Comparison of ENCODE assay signal across 20 mouse cellular contexts in genomic region chr4:76913532-76914150, GRCm38 (mm10).
"Had no signal": no experiment of that assay in that cellular context is flagged by ENCODE, and none has a peak within 500 bp of the region (broad histone marks: within the 10 kb centered on the region; RNA-seq: fewer than 3 reads in every experiment).

No protein-coding gene starts in this region.

- H3K36me3 ChIP-seq: liver, embryonic 13.5 days; liver, embryonic 15.5 days; lung, embryonic 15.5 days; midbrain, embryonic 13.5 days; midbrain, embryonic 15.5 days; neural tube, embryonic 12.5 days had no signal

- H3K9me3 ChIP-seq: liver, embryonic 13.5 days; liver, embryonic 15.5 days; lung, embryonic 15.5 days; megakaryocyte, embryonic 14.5 days; midbrain, embryonic 13.5 days; midbrain, embryonic 15.5 days; neural tube, embryonic 12.5 days had no signal

- H3K4me1 ChIP-seq: liver, embryonic 13.5 days; liver, embryonic 15.5 days; lung, embryonic 15.5 days; megakaryocyte, embryonic 14.5 days; midbrain, embryonic 13.5 days; midbrain, embryonic 15.5 days; neural tube, embryonic 12.5 days had no signal

- H3K27ac ChIP-seq: liver, embryonic 13.5 days; liver, embryonic 15.5 days; lung, embryonic 15.5 days; macrophage; midbrain, embryonic 13.5 days; midbrain, embryonic 15.5 days; neural tube, embryonic 12.5 days had no signal

- H3K27me3 ChIP-seq: liver, embryonic 13.5 days; liver, embryonic 15.5 days; lung, embryonic 15.5 days; megakaryocyte, embryonic 14.5 days; midbrain, embryonic 13.5 days; midbrain, embryonic 15.5 days; neural tube, embryonic 12.5 days had no signal

- H3K9ac ChIP-seq: liver, embryonic 13.5 days; liver, embryonic 15.5 days; liver, postnatal 0 days; lung, embryonic 15.5 days; midbrain, embryonic 13.5 days; midbrain, embryonic 15.5 days; neural tube, embryonic 12.5 days had no signal

- DNase-seq: liver, embryonic 13.5 days; liver, postnatal 0 days; lung, adult 2 months; lung, postnatal 14 days; lung, postnatal 36 days; right cerebral cortex, postnatal 14 days; right cerebral cortex, postnatal 4 days; spleen, adult 18-20 months; thymus, adult 18-20 months; thymus, postnatal 14 days; thymus, postnatal 36 days had no signal

- H3K4me3 ChIP-seq: liver, embryonic 13.5 days; liver, embryonic 15.5 days; lung, embryonic 15.5 days; megakaryocyte, embryonic 14.5 days; midbrain, embryonic 13.5 days; midbrain, embryonic 15.5 days; neural tube, embryonic 12.5 days had no signal

- ATAC-seq: liver, postnatal 0 days; lung, postnatal 0 days; midbrain, embryonic 13.5 days; midbrain, embryonic 15.5 days had no signal

- H3K4me2 ChIP-seq: liver, embryonic 13.5 days; liver, embryonic 15.5 days; lung, embryonic 15.5 days; midbrain, embryonic 11.5 days; midbrain, embryonic 13.5 days; midbrain, embryonic 15.5 days; neural tube, embryonic 12.5 days had no signal
